Mouse (Mus musculus): Measurements from ENCODE around the gene Cited2.

- TF ChIP-seq FLI1 (IDR thresholded peaks at IDR 0.05; ENCODE audit: low read length) (no peak), GATA1 (IDR thresholded peaks at IDR 0.05; ENCODE audit: borderline replicate concordance, low read length) (no peak)
Measured at GRCm38 (mm10) chr10:17759772-17760171, 36.8 kb downstream of the Cited2 start.

Data from megakaryocyte, embryonic 14.5 days (primary cell).